Mouse (Mus musculus) kidney, postnatal 14 days (tissue): ENCODE measurements at regions not wholly inside any gene's neighbourhood (a gene's known extent, or its start where the extent isn't known, plus 50 kb on each side); places are given as distances from the start of the nearest gene placed in this dataset.

Source experiments
- DNase-seq: peaks from one replicate; pipeline ENCODE4 v3.0.0; 2022; ENCODE audit warnings: mixed read lengths

GRCm38 (mm10) chr10:96786903-96787571 lies 170.2 kb downstream of the Btg1 start:
- DNase-seq, result peak; percentile 8

DNA sequence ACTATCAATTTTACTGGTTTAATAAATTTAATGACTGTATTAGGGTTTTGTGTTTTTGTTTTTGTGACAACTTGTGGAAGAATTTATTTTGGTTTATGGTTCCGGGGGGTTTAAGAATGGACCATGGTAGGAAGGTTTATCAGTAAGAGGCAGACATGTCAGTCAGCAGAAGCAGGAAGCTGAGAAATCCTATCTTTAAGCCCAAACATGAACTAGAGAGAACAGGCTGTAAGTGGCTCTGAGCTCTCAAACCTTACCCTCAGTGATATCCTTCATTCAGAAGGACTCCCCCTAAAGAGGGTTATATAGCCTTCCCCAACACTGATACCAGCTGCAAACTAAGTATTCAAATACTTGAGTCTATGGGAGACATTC lies 170.8 kb downstream of the Btg1 start:
- DNase-seq, result no peak

DNA sequence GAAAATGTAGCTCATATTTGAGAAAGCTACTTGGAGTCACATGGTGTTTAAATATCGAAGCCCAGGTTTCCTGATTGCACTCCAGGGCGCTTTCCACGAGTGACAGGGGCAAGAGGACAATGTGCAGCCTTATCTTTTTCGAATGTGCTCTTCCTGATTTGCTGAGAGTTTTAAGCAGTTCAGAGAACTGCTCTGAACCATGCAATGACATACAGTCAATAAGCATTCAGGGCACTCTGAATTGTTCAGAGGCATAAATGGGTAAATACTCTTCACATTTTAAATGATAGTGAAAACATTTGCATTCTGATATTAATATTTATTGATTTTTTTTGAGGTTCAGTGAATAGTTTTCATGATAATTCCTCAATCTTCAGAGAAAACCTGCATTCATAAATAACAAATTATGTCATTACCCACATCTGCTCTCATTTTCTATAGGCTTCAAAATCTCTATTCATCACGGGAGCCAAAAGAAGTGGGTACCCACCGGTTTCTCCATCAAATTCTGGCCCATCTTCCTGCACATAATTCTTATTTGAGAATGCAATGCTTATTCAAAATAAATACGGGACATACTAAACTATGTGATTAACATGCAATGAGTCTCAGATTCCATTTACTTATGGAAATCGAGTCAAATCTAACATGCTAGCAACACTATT lies 171.7 kb downstream of the Btg1 start:
- no peak for DNase-seq

DNA sequence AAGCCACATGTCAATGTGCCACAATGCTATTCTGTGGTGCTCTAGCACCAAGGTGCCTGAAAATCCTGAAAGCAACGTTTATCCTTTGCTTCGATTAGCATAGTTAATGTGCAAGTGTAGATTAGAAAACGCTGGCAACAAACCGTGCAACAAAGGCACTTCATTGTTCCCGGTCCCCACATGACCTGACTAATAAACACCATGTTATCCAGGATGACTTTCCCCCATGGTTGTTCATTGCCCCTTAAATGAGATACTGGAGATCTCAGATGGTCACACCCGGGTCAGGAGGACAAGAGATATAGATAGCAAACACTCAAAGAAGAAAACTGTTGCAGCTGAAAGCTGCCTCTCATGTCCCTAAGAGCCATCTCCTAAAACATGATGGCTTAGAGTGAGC lies 180.3 kb downstream of the Btg1 start:
- no peak for DNase-seq

- DNase-seq, result no peak
These were observed 184.0 kb downstream of the Btg1 start for GRCm38 (mm10) chr10:96800801-96801200.

DNA sequence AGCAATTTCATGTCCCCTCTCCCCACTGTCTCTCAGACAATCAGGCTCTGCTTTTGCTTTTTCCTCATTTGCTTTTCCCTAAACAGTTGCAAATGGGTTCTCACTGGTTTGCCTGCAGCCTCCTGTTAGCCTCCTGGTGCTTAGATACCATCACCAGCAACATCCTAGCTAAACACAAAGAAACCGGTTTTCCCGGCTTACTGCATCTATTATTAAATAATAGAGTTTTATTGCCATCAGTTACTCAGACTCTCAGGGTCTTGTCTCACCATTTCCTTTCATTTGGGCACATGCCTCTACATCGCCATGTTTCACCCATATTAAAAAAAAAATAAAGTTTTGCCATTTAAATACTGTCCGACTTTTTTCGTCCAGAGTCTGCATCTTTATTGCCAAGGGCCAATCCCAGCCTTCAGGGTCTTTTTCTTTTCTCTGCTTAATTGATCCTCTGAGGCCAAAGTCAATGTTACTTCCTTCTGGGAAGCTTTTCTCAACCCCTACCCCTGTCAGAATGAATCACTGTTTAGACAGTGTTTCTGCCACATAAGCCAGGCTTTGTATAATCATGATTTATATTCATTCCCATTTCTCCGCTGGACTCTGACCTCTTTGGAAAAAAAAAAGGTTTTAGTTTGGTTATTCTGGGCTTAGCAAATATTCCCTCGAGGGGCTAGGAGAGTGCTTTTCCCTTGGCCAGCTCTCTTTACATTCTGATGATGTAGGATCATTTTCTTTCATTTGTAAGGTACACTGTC lies 187.4 kb downstream of the Btg1 start:
- peak; percentile 8 for DNase-seq

GRCm38 (mm10) chr10:96806579-96806978 lies 189.8 kb downstream of the Btg1 start:
- no peak for DNase-seq

DNA sequence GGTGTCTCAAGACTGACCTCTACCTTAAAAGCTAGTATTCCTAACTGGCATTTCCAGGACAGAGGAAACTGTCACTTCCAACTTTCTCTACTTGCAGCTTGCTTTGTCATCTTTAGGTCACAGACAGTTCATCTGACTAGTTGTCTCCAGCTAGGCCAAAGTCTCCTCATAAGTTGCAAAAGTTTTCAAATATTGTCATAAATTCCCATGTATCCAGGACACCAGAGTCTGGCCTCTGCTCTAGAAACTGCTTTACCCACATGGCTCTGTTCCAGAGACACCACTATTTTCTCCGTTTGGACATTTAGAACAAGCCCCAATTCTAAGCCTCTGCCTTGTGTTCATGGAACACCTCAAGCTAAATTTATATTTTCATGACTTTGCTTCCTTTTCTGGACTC lies 205.0 kb downstream of the Btg1 start:
- DNase-seq, result no peak

GRCm38 (mm10) chr10:96822344-96823335 lies 205.8 kb downstream of the Btg1 start:
- peak; percentile 36 for DNase-seq

GRCm38 (mm10) chr10:96826234-96826788 lies 209.5 kb downstream of the Btg1 start:
- DNase-seq, result no peak

DNA sequence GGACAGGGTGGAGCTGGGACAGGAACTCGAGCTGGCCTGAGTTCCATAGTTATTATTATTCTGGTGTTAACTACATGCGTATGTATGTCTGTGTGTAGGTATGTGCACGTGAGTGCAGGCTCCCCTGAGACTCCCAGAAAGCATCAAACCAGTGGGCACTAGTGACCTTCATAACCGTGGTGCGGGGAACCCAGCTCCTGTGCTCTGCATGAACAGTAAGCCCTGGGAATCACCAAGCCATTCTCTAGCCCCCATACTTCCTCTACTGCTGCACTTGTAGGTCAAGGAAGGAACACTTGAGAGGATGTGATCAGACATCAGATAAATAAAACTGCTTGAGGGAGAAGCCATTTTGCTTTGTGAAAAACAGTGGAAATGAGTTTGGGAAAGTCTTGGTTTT lies 211.2 kb downstream of the Btg1 start:
- DNase-seq, result no peak

- no peak for DNase-seq
These were observed 211.9 kb downstream of the Btg1 start for GRCm38 (mm10) chr10:96828581-96829246.

DNA sequence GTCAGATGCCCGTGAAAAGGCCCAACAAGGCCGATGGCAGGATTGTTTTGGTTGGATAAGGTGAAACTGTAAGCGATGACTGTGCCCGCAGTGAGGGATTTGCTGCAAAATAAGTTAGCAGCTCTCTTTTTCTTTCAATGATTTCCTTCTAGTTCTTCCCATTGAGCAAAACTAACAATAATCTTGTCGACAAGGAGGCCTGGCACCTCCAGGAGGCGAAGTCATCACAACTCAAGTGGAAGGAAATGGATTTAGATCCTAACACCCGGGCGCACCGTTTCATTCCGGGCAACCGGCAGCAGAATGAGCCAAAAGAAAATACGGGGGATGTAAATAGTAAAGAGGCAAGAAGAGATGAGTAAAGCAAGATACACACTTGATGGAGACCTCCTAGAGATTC lies 214.3 kb downstream of the Btg1 start:
- no peak for DNase-seq

GRCm38 (mm10) chr10:96837230-96837629 lies 220.4 kb downstream of the Btg1 start:
- DNase-seq, result no peak

GRCm38 (mm10) chr10:96841128-96841527 lies 224.3 kb downstream of the Btg1 start:
- no peak for DNase-seq

DNA sequence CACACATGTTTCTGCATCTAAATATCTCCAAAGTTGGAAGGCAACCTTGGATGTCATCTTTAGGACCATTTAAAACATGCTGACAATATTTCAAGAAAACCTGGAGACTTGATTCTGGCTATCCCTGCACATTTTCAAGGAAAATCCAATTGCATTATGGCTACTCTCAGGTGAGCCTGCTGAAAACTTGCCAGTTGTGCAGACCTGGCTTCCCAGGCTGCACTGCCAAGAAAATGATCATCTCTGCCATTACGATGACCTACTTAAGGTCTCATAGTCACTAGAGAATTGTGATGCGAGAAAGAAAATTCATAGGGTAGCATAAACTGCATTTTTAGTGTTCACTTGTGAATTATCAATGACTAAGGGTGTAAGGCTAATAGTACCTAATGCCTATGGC lies 225.2 kb downstream of the Btg1 start:
- no peak for DNase-seq

GRCm38 (mm10) chr10:96845906-96846305 lies 229.1 kb downstream of the Btg1 start:
- no peak for DNase-seq

- DNase-seq, result no peak
These were observed 230.2 kb downstream of the Btg1 start for GRCm38 (mm10) chr10:96847028-96847427.

DNA sequence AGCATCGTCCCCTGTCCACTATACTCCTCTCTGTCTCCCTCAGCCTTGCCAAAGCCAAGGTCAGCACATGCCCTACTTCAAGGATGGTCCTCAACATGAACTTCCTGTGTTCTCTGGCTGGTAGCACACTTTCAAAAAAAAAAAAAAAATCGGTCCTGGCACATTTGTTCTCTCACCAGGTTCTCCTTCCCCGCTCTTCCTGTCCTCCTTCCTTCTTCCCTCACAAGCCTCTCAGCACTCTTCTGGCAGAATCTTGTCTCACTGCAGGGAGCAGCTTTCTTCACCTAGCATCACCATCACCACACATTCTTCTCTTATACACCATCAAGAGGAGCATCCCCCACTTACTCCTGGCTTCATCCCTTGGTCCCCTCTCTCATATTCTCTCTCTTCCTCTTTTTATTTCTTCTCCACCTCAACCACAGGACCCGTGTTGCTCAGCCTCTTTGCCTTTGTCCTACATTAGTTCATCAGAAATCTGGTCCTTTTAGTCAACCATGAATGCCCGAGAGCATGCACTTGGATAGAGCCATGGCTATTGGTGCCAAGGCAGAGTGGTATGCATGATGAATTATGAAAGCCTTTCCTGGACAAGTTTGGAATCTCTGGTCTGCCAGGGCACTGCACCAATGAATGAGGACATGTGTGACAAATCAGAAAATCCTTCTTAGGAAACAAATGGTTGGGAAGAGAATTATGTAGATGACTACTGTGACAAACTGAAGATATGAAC lies 230.8 kb downstream of the Btg1 start:
- peak; percentile 26 for DNase-seq

GRCm38 (mm10) chr10:96848496-96848895 lies 231.7 kb downstream of the Btg1 start:
- no peak for DNase-seq

DNA sequence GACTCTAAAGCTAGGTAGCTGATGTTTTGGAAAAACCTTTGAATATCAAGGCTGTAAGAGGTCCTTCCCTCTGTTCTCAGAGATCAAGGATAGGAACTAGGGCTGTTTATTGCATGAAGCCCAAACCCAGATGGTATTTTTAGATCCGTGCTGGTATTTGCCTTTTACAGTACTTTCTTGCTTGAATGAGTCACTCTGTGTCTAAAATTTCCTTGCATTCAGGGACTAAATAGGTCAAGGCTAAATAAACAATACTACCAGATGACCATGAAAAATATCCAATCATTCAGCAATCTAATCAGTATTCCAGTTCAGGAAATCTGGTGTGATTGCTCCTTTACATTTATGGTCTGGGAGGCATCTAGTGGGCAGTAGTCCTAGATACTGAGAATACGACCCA lies 243.6 kb downstream of the Btg1 start:
- no peak for DNase-seq
